Mouse (Mus musculus): ENCODE measurements around the gene Rnf144a.

DNA sequence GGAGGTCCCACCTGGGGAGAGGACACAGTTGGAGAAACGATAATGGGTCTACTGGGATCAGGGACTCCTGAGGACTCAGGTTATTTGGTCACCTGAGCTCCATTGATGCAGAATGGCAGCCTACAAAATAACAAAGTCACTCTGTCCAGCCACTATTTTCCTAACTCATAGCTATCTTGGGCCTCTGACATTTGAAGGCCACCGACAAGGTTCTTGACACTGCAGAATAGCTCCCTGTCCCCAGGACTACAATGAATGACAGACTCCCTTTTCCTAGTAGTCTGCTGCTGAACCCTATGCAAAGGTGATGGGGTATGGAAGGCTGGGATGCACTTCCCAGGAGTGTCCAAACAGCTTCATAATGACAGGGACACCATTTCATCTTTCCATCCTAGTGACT lies 55.8 kb downstream of the Rnf144a start:
- TF ChIP-seq CTCF (IDR thresholded peaks at IDR 0.05; ENCODE audit: insufficient read depth, low read length) (no peak), POLR2A (IDR thresholded peaks at IDR 0.05; ENCODE audit: borderline replicate concordance, extremely low read depth, low read depth, low read length) (no peak)

All from lung, adult 2 months (tissue).